Mouse (Mus musculus) small intestine, adult 2 months (tissue): ENCODE results near the gene Med17. TPM values are rescaled to one million over a fixed set of nuclear protein-coding genes. Genes with fewer than 3 reads are reported as not detected.

ENCODE experiments used
- H3K27ac ChIP-seq: fragments of 200-500 bp; 2 replicates; pipeline ENCODE4 v1.5.1; 2012; ENCODE audit warnings: low read depth, low read length, control low read depth, inconsistent platforms; ENCODE audit not compliant: insufficient read depth
- H3K27me3 ChIP-seq: fragments of 200-500 bp; 2 replicates; pipeline ENCODE4 v1.6.1; 2012; ENCODE audit warnings: mild to moderate bottlenecking, moderate library complexity, low read length, inconsistent platforms; ENCODE audit not compliant: control insufficient read depth, insufficient read depth
- H3K36me3 ChIP-seq: fragments of 200-500 bp; 2 replicates; pipeline ENCODE4 v1.6.1; 2012; ENCODE audit warnings: mild to moderate bottlenecking, low read length, control low read depth, inconsistent platforms; ENCODE audit not compliant: control insufficient read depth, insufficient read depth
- H3K4me1 ChIP-seq: fragments of 200-500 bp; 2 replicates; pipeline ENCODE4 v1.6.1; 2012; ENCODE audit warnings: low read length, inconsistent platforms, mixed read lengths; ENCODE audit not compliant: control insufficient read depth, insufficient read depth, insufficient read length
- H3K4me3 ChIP-seq: fragments of 200-500 bp; 2 replicates; pipeline ENCODE4 v1.5.1; 2012; ENCODE audit warnings: low read depth, mild to moderate bottlenecking, control low read depth, inconsistent platforms, low read length, moderate library complexity
- CTCF ChIP-seq: fragments of 200-500 bp; IDR thresholded peaks from 2 replicates; pipeline ENCODE4 v1.5.1; 2012; ENCODE audit warnings: low read depth, mild to moderate bottlenecking, control low read depth, inconsistent platforms, low read length, moderate library complexity, mixed read lengths; ENCODE audit not compliant: insufficient replicate concordance, insufficient read length; ENCODE audit errors: extremely low read depth
- POLR2A ChIP-seq: fragments of 200-500 bp; IDR thresholded peaks from 2 replicates; pipeline ENCODE4 v1.6.1; 2012; ENCODE audit warnings: low read depth, mild to moderate bottlenecking, control low read depth, inconsistent platforms, low read length, moderate library complexity
- WGBS: fragments of 180-500 bp; shearing (Covaris S2); methylation state at CpG from one replicate; pipeline ENCODE4 v1.1.7; 2018; 5-methylcytosine and 5-hydroxymethylcytosine counted together
- polyA plus RNA-seq: library from polyadenylated mRNA; depleted of rRNA; stranded (reverse); fragments of >200 nt; gene quantifications from 2 replicates; pipeline ENCODE4 v1.2.3, GENCODE M21; 2012; rRNA removed

Med17 gene
- polyA plus RNA-seq, 1 experiment, result 22.5 TPM

GRCm38 (mm10) chr9:15235986-15236385 is 43.7 kb downstream of the Med17 start:
- peaks cover 12% of the 10 kb centered on the region for H3K4me1 ChIP-seq
- 89% methylated on average over 3 of the region's 3 CpGs for WGBS
- H3K4me3 ChIP-seq, result no peak overlapping the region
- H3K36me3 ChIP-seq, result no peaks in the 10 kb centered on the region
- H3K27ac ChIP-seq, result no peak overlapping the region
- TF ChIP-seq POLR2A (no peak), CTCF (no peak)
- H3K27me3 ChIP-seq, result no peaks in the 10 kb centered on the region

DNA sequence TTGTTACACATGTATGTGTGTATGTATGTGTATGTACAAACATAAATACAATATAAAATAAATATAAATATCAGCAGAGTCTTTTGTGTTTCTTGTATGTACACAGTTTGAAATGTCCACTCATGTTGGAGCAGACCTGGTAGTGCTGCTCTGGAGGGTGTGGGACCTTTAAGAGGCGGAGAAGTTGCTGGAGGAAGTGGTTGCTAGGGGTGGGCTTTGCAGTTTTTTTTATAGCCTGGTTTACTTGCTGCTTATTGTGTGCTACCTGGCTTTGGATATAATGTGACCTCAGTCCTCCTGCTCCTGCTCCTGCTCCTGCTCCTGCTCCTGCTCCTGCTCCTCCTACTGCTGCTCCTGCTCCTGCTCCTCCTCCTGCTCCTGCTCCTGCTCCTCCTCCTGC is 46.1 kb downstream of the Med17 start:
- no peak overlapping the region for H3K4me3 ChIP-seq
- no peak overlapping the region for H3K27ac ChIP-seq
- no peak for TF ChIP-seq CTCF
- TF ChIP-seq POLR2A, result no peak
- H3K36me3 ChIP-seq, result no peaks in the 10 kb centered on the region
- H3K4me1 ChIP-seq, result peaks cover 7% of the 10 kb centered on the region; the same call in 1 of the 2 replicates
- H3K27me3 ChIP-seq, result no peaks in the 10 kb centered on the region
- WGBS, result 88% methylated on average over 1 of the region's 1 CpGs

DNA sequence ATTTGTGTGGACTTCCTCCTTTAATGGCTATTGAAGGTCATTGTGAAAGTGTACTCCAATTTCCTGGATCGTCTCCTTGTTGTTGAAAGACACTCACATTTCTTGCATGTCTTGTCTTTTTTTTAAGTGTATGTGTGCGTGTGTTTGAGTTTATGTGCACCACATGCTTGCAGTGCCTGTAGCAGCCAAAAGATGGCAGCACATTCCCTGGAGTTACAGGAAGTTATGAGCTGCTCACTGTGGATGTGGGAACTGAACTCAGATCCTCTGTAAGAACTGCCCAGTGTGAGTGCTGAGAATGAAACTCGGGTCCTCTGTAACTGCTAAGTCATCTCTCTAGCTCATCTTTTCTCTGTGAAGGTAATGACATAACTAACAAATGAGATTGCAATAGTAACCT is 47.3 kb downstream of the Med17 start:
- no peaks in the 10 kb centered on the region; the same call in 1 of the 2 replicates for H3K4me1 ChIP-seq
- H3K27ac ChIP-seq, result no peak overlapping the region
- no peak overlapping the region for H3K4me3 ChIP-seq
- H3K36me3 ChIP-seq, result no peaks in the 10 kb centered on the region
- TF ChIP-seq CTCF (no peak), POLR2A (no peak)
- WGBS, result 90% methylated on average over 3 of the region's 3 CpGs
- H3K27me3 ChIP-seq, result no peaks in the 10 kb centered on the region

GRCm38 (mm10) chr9:15224912-15225311 is 54.8 kb downstream of the Med17 start:
- no peaks in the 10 kb centered on the region for H3K36me3 ChIP-seq
- no peaks in the 10 kb centered on the region for H3K27me3 ChIP-seq
- WGBS, result 54% methylated on average over 2 of the region's 2 CpGs
- H3K4me3 ChIP-seq, result no peak overlapping the region
- TF ChIP-seq POLR2A (no peak), CTCF (no peak)
- H3K4me1 ChIP-seq, result no peaks in the 10 kb centered on the region
- H3K27ac ChIP-seq, result no peak overlapping the region

- H3K27ac ChIP-seq, result no peak overlapping the region
- TF ChIP-seq POLR2A, result no peak
- no peak for TF ChIP-seq CTCF
- WGBS, result 70% methylated on average over 1 of the region's 1 CpGs
- H3K4me1 ChIP-seq, result no peaks in the 10 kb centered on the region
- H3K4me3 ChIP-seq, result no peak overlapping the region
- H3K36me3 ChIP-seq, result no peaks in the 10 kb centered on the region
- H3K27me3 ChIP-seq, result no peaks in the 10 kb centered on the region
These were observed 66.0 kb downstream of the Med17 start for GRCm38 (mm10) chr9:15213695-15214094.

GRCm38 (mm10) chr9:15211876-15212275 is 67.9 kb downstream of the Med17 start:
- 62% methylated on average over 3 of the region's 3 CpGs for WGBS
- Histone ChIP-seq H3K4me1 (no peaks in the 10 kb centered on the region), H3K36me3 (no peaks in the 10 kb centered on the region), H3K27ac (no peak overlapping the region), H3K27me3 (no peaks in the 10 kb centered on the region), H3K4me3 (no peak overlapping the region)
- no peak for TF ChIP-seq CTCF
- no peak for TF ChIP-seq POLR2A

Other genes with a start within 250 kb of the Med17 start
- gene Panx1, start 234.5 kb downstream of the Med17 start, polyA plus RNA-seq, result 29.1 and 134 TPM in 2 replicates
- gene Hephl1, start 167.8 kb downstream of the Med17 start, polyA plus RNA-seq, result 0.04 TPM in 1 of 2 replicates, not detected in the other
- gene Vstm5, start 40.9 kb downstream of the Med17 start, polyA plus RNA-seq, result 26.9 and 33.1 TPM in 2 replicates
- gene Taf1d, start 26.3 kb upstream of the Med17 start, polyA plus RNA-seq, result 1.9 and 3.9 TPM in 2 replicates
- 6.8 and 10.0 TPM in 2 replicates for gene 4931406C07Rik, start 26.5 kb upstream of the Med17 start, polyA plus RNA-seq
- gene Cep295, start 77.9 kb upstream of the Med17 start, polyA plus RNA-seq, result 0.41 and 0.72 TPM in 2 replicates
- 6.8 and 15.2 TPM in 2 replicates for gene Smco4, start 213.5 kb upstream of the Med17 start, polyA plus RNA-seq